Mouse (Mus musculus) heart, embryonic 13.5 days (tissue): ENCODE results near the gene Bptf. TPM values are rescaled to one million over a fixed set of nuclear protein-coding genes. Genes with fewer than 3 reads are reported as not detected.

Experiments
- ATAC-seq: fragments of 200-750 bp; cut with Nextera tagmentation; 2 replicates; pipeline ENCODE4 v1.8.0; 2017; ENCODE audit warnings: moderate TSS enrichment; ENCODE audit not compliant: insufficient number of reproducible peaks, low FRiP score, low TSS enrichment; ENCODE audit errors: extremely low read depth
- H3K27ac ChIP-seq: fragments of 300-500 bp; sonication (generic); replicated peaks from 2 replicates; pipeline ENCODE4 v1.5.1; 2015; ENCODE audit warnings: moderate library complexity, mild to moderate bottlenecking, inconsistent platforms
- H3K27me3 ChIP-seq: fragments of 300-500 bp; sonication (generic); replicated peaks from 2 replicates; pipeline ENCODE4 v1.6.1; 2015; ENCODE audit warnings: mild to moderate bottlenecking, inconsistent platforms
- H3K36me3 ChIP-seq: fragments of 300-500 bp; sonication (generic); 2 replicates; pipeline ENCODE4 v1.6.1; 2015; ENCODE audit warnings: mild to moderate bottlenecking, inconsistent platforms
- H3K4me1 ChIP-seq: fragments of 300-500 bp; sonication (generic); 2 replicates; pipeline ENCODE4 v1.6.1; 2015; ENCODE audit warnings: inconsistent platforms
- H3K4me2 ChIP-seq: fragments of 300-500 bp; sonication (generic); 2 replicates; pipeline ENCODE4 v1.6.1; 2015; ENCODE audit warnings: inconsistent platforms, mild to moderate bottlenecking, moderate library complexity
- H3K4me3 ChIP-seq: fragments of 300-500 bp; sonication (generic); 2 replicates; pipeline ENCODE4 v1.5.1; 2015; ENCODE audit warnings: moderate library complexity, mild to moderate bottlenecking, inconsistent platforms
- H3K9ac ChIP-seq: fragments of 300-500 bp; sonication (generic); 2 replicates; pipeline ENCODE4 v1.6.1; 2015; ENCODE audit warnings: inconsistent platforms, mild to moderate bottlenecking, moderate library complexity
- H3K9me3 ChIP-seq: fragments of 300-500 bp; sonication (generic); 2 replicates; pipeline ENCODE4 v1.6.1; 2016; ENCODE audit warnings: inconsistent platforms
- WGBS: fragments of 180-500 bp; shearing (Covaris S2); methylation state at CpG from one replicate; pipeline ENCODE4 v1.1.7; 2015; ENCODE audit warnings: mixed read lengths; 5-methylcytosine and 5-hydroxymethylcytosine counted together
- polyA plus RNA-seq: library from polyadenylated mRNA; unstranded; fragments of >200 nt; fragmentation: Nextera tagmentation; extraction: Ambion mirVana; gene quantifications from 2 replicates; pipeline ENCODE4 v1.2.1, GENCODE M21; 2015

The Bptf gene
- polyA plus RNA-seq, 1 experiment from 2014 or later: 18.3 TPM

DNA sequence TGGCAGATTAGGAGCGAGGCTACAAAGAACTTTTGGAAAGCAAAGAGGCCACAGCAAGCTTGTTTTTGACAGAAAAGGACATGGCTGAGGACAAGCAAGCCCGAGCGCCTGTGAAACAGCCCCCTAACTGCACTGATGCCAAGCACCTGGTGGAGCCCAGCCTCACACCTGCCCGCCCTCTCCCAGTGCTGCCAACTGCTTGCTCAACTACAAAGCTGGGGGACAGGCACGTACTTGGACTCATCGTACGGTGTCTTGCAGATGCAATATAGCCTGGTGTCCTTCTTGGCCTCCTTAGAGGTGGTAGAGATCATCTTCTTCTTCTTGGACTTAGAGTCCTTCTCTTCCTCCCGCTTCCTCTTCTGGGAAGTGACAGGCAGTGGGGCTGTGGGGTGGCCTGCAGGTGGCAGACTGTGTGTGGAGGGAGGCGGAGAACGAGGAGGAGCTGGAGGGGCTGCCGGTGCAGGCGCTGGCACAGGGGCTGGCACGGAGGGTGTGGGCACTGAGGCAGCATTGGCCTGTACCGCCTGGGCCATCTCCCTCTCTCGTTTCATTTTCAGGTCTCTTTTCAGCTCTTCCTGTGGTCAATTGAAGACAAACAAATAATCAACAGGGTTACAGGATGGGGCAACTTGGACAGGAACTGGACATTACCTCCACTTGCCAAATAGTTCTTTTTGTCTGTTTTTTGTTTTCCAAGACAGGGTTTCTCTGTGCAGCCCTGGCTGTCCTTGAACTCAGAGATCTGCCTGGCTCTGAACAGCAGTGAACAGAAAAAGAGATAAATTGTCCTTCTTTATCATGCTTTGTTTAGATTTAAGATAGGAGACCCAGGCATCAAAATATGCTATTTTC is 84.9 kb downstream of the Bptf start:
- Histone ChIP-seq H3K9ac (no peak overlapping the region), H3K9me3 (no peaks in the 10 kb centered on the region), H3K27ac (no peak overlapping the region), H3K4me1 (peaks cover 8% of the 10 kb centered on the region), H3K4me3 (no peak overlapping the region), H3K36me3 (peaks cover 62% of the 10 kb centered on the region), H3K4me2 (no peak overlapping the region), H3K27me3 (no peaks in the 10 kb centered on the region)
- 84% methylated on average over 15 of the region's 15 CpGs for WGBS
- no peak for ATAC-seq

DNA sequence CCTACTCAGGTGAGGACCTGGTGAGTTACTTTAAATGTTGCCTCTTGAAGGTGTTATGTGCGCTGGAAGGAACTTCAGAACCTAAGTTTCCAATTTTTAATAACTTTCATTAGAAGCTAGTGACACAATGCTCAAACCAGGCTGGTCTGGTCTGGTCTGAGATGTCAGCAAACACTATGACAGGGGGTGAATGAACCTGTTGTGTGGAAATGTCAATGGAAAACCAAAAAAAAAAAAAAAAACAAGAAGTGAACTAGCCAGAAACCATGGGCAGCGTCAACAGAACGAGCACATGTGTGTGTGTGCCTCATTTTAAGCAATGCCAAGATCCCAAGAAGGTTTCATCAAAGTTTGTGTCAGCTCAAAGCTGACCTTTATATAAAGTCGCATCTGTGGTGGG is 86.4 kb downstream of the Bptf start:
- ATAC-seq: no peak
- no peak overlapping the region for H3K9ac ChIP-seq
- H3K36me3 ChIP-seq: peaks cover 66% of the 10 kb centered on the region
- no peaks in the 10 kb centered on the region for H3K27me3 ChIP-seq
- no peak overlapping the region for H3K4me2 ChIP-seq
- H3K27ac ChIP-seq: no peak overlapping the region
- H3K4me1 ChIP-seq: peaks cover 8% of the 10 kb centered on the region
- WGBS: 85% methylated on average over 4 of the region's 4 CpGs
- H3K9me3 ChIP-seq: no peaks in the 10 kb centered on the region
- no peak overlapping the region for H3K4me3 ChIP-seq

DNA sequence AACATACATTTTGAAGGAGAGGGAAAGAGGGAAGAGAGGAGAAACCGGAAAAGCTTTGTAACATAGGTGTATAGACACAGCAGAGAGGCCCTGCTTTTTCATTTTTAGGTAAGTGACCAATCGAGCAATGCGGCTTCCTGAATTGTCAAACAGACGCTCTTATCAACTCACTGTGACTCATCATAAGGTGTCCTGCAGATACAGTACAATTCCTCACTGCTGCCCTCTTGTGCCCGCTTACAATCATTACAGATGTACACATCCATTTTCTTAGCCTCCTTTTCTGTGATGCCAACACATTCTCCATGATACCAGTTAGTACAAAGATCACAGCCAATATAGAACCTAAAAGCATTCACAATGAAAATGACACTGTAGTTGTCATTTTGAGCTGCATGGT is 87.6 kb downstream of the Bptf start:
- WGBS: 24% methylated on average over 5 of the region's 5 CpGs
- Histone ChIP-seq H3K9ac (no peak overlapping the region), H3K36me3 (peaks cover 79% of the 10 kb centered on the region)

DNA sequence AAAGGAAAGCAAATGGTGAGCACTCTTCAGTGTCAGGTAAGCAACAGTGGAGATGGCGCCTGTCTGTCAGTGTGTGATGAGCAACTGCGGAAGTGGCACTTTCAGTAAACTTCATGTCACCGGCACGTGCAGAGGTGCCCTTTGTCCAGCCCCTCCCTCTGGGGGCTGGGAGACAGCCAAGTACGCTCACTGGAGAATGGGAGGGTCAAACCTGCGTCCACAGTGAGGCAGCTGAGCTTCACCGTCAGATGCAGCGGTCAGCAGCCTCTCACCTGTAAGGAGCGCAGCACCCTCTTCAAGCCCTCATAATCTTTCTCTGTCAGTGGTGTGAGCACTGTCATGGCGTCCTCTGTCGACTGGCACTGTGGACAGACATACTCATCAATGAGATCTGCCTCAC is 88.6 kb downstream of the Bptf start:
- Histone ChIP-seq H3K27ac (no peak overlapping the region), H3K9ac (no peak overlapping the region), H3K9me3 (no peaks in the 10 kb centered on the region), H3K4me1 (peaks cover 8% of the 10 kb centered on the region), H3K4me3 (no peak overlapping the region), H3K4me2 (no peak overlapping the region), H3K36me3 (peaks cover 88% of the 10 kb centered on the region), H3K27me3 (no peaks in the 10 kb centered on the region)
- 89% methylated on average over 11 of the region's 11 CpGs for WGBS
- ATAC-seq: no peak

More for the DNA sequence above, 87.6 kb downstream of the Bptf start:
- H3K27ac ChIP-seq: no peak overlapping the region
- H3K27me3 ChIP-seq: no peaks in the 10 kb centered on the region
- H3K4me3 ChIP-seq: no peak overlapping the region
- H3K4me1 ChIP-seq: peaks cover 8% of the 10 kb centered on the region
- ATAC-seq: no peak
- H3K9me3 ChIP-seq: no peaks in the 10 kb centered on the region
- H3K4me2 ChIP-seq: no peak overlapping the region

GRCm38 (mm10) chr11:107041396-107041795 is 90.5 kb downstream of the Bptf start:
- WGBS: 94% methylated on average over 3 of the region's 3 CpGs
- Histone ChIP-seq H3K4me2 (no peak overlapping the region), H3K9ac (no peak overlapping the region)

DNA sequence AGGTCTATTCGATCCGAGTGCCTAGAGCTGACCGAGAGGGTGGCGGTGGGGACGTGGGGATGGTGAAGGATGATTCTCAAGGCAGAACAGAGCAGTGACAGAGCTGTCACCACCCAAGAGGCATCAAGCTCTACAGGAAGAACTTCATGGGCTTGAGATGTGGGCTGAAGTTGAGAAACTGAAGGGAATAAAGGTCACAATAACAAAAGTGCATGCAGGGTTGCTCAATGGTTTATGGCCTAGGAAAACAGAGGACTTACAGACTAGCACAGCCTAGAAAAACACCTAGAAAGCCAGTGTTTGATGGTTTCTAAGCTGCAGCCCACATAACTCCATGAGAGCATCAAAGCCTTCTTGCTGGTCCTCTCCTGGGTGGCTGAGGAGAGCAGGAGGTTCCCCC is 92.5 kb downstream of the Bptf start:
- ATAC-seq: no peak
- H3K4me3 ChIP-seq: no peak overlapping the region
- no peak overlapping the region for H3K27ac ChIP-seq
- no peak overlapping the region for H3K9ac ChIP-seq
- WGBS: 91% methylated on average over 5 of the region's 5 CpGs
- H3K4me2 ChIP-seq: no peak overlapping the region
- peaks cover 5% of the 10 kb centered on the region for H3K4me1 ChIP-seq
- peaks cover 96% of the 10 kb centered on the region for H3K36me3 ChIP-seq
- H3K9me3 ChIP-seq: no peaks in the 10 kb centered on the region
- no peaks in the 10 kb centered on the region for H3K27me3 ChIP-seq

More at GRCm38 (mm10) chr11:107041396-107041795, 90.5 kb downstream of the Bptf start:
- Histone ChIP-seq H3K36me3 (peaks cover 92% of the 10 kb centered on the region), H3K27me3 (no peaks in the 10 kb centered on the region), H3K4me1 (peaks cover 8% of the 10 kb centered on the region), H3K9me3 (no peaks in the 10 kb centered on the region), H3K4me3 (no peak overlapping the region), H3K27ac (no peak overlapping the region)
- ATAC-seq: no peak

- Histone ChIP-seq H3K4me1 (peaks cover 11% of the 10 kb centered on the region; the same call in 1 of the 2 replicates), H3K36me3 (peaks cover 57% of the 10 kb centered on the region), H3K4me3 (no peak overlapping the region), H3K9me3 (no peaks in the 10 kb centered on the region), H3K27me3 (0 out of 2 replicates have a peak, but pooled peaks cover 3% of the 10 kb centered on the region), H3K9ac (no peak overlapping the region), H3K27ac (no peak overlapping the region), H3K4me2 (no peak overlapping the region)
- WGBS: 79% methylated on average over 10 of the region's 10 CpGs
- ATAC-seq: no peak
Measured at GRCm38 (mm10) chr11:107034085-107034810, 97.7 kb downstream of the Bptf start.

DNA sequence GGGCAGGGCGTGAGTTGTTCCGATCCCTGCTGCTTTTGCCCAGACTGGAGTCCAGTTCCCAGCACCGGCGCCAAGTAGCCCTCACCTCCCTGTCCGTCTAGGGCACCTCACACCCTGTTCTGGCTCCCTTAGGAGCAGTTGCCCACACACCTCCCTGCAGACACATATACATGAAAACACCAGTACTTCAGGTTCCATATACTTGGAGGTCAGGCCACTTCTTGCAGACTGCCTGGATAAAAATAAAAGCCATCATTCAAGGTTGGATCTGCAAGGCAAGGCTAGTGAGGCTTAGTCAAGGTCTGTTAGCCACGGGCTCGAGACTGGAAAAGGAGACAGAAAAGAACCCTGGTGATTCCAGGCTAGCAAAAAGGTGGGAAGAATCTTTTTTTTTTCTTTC is 100.3 kb downstream of the Bptf start:
- H3K27ac ChIP-seq: no peak overlapping the region
- no peak overlapping the region for H3K4me2 ChIP-seq
- no peaks in the 10 kb centered on the region for H3K9me3 ChIP-seq
- H3K36me3 ChIP-seq: peaks cover 31% of the 10 kb centered on the region
- no peak for ATAC-seq
- H3K9ac ChIP-seq: no peak overlapping the region
- H3K4me1 ChIP-seq: peaks cover 23% of the 10 kb centered on the region
- H3K4me3 ChIP-seq: no peak overlapping the region
- 53% methylated on average over 7 of the region's 7 CpGs for WGBS
- H3K27me3 ChIP-seq: 0 out of 2 replicates have a peak, but pooled peaks cover 3% of the 10 kb centered on the region

DNA sequence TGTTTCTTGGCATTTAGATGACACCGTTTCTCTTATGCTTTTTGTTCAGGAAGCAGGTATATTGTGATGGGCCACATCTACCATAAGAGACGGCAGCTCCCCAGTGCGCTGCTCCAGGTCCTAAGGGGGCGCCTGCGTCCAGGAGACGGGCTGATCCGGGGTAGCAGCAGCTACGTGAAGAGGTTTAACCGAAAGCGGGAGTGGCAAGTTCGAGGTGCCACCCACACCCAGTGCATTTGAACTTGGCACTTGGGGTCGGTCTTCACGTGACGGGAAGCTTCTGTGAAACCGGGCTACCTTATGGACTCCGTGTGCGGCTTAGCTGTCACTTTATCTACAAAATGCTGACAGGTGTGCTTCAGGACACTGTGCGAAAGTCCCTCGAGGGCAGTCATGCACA is 102.4 kb downstream of the Bptf start:
- H3K9ac ChIP-seq: no peak overlapping the region
- no peak overlapping the region for H3K4me3 ChIP-seq
- 0 out of 2 replicates have a peak overlapping the region, but pooled peaks have one; percentile 15 for H3K4me2 ChIP-seq
- no peak for ATAC-seq
- H3K36me3 ChIP-seq: peaks cover 11% of the 10 kb centered on the region
- no peak overlapping the region for H3K27ac ChIP-seq
- WGBS: 46% methylated on average over 19 of the region's 19 CpGs
- H3K27me3 ChIP-seq: peaks cover 10% of the 10 kb centered on the region
- H3K9me3 ChIP-seq: no peaks in the 10 kb centered on the region
- peaks cover 44% of the 10 kb centered on the region for H3K4me1 ChIP-seq

- no peak for ATAC-seq
- 66% methylated on average over 6 of the region's 6 CpGs for WGBS
Measured at GRCm38 (mm10) chr11:107028754-107029153, 103.2 kb downstream of the Bptf start.

GRCm38 (mm10) chr11:107028275-107028618 is 103.7 kb downstream of the Bptf start:
- peak; percentile 39 for ATAC-seq
- Histone ChIP-seq H3K4me1 (peaks cover 44% of the 10 kb centered on the region), H3K9me3 (no peaks in the 10 kb centered on the region), H3K27me3 (peaks cover 18% of the 10 kb centered on the region), H3K4me3 (peak overlapping the region; percentile 77), H3K36me3 (peaks cover 8% of the 10 kb centered on the region; the same call in 1 of the 2 replicates), H3K27ac (peak overlapping the region; percentile 82), H3K4me2 (peak overlapping the region; percentile 97), H3K9ac (peak overlapping the region; percentile 85)
- 4% methylated on average over 29 of the region's 29 CpGs for WGBS

More at GRCm38 (mm10) chr11:107028754-107029153, 103.2 kb downstream of the Bptf start:
- Histone ChIP-seq H3K4me1 (peaks cover 44% of the 10 kb centered on the region), H3K27me3 (peaks cover 17% of the 10 kb centered on the region), H3K9me3 (no peaks in the 10 kb centered on the region), H3K4me3 (peak overlapping the region; percentile 77), H3K9ac (peak overlapping the region; percentile 85), H3K4me2 (peak overlapping the region; percentile 97), H3K36me3 (peaks cover 8% of the 10 kb centered on the region; the same call in 1 of the 2 replicates), H3K27ac (no peak overlapping the region)
